Mouse (Mus musculus) bone marrow macrophage, adult 2 months (primary cell): ENCODE data around the gene Cradd. TPM values are rescaled to one million over a fixed set of nuclear protein-coding genes. Genes with fewer than 3 reads are reported as not detected.

ENCODE experiments used
- H3K27ac ChIP-seq: 2 replicates; pipeline ENCODE4 v1.5.1; 2012; ENCODE audit warnings: low read depth, low read length; ENCODE audit not compliant: insufficient read depth
- H3K4me1 ChIP-seq: 2 replicates; pipeline ENCODE4 v1.6.1; 2012; ENCODE audit warnings: low read length; ENCODE audit not compliant: control insufficient read depth, insufficient read depth
- H3K4me3 ChIP-seq: 2 replicates; pipeline ENCODE4 v1.5.1; 2012; ENCODE audit warnings: mild to moderate bottlenecking, low read length, moderate library complexity; ENCODE audit not compliant: insufficient read depth
- CTCF ChIP-seq: IDR thresholded peaks from 2 replicates; pipeline ENCODE4 v1.5.1; 2012; ENCODE audit warnings: low read depth, mild to moderate bottlenecking, low read length, moderate library complexity
- POLR2A ChIP-seq: IDR thresholded peaks from 2 replicates; pipeline ENCODE4 v1.6.1; 2012; ENCODE audit warnings: mild to moderate bottlenecking, low read depth, low read length, borderline replicate concordance
- polyA plus RNA-seq: library from polyadenylated mRNA; stranded (reverse); fragments of >200 nt; gene quantifications from 2 replicates; pipeline ENCODE4 v1.2.4, GENCODE M21; 2012; ENCODE audit not compliant: missing spikeins, insufficient read depth, insufficient read length

The Cradd gene
- polyA plus RNA-seq, 1 experiment, result 12.2 TPM

DNA sequence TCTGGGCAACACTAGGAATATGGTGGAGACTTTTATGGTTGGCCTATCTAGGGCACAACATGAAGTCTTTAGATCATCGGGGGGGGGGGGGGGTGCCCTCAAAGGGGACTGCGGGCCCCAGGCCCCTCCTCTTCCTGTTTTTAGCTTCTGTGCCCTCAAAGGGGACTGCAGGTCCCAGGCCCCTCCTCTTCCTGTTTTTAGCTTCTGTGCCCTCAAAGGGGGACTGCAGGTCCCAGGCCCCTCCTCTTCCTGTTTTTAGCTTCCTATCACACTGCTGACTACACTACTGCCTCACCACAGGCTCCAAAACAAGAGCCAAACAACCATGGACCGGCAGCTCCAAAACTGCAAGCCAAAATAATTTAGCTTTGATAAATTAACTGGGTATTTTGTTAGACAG is 33.8 kb upstream of the Cradd start:
- TF ChIP-seq CTCF (no peak), POLR2A (no peak)

DNA sequence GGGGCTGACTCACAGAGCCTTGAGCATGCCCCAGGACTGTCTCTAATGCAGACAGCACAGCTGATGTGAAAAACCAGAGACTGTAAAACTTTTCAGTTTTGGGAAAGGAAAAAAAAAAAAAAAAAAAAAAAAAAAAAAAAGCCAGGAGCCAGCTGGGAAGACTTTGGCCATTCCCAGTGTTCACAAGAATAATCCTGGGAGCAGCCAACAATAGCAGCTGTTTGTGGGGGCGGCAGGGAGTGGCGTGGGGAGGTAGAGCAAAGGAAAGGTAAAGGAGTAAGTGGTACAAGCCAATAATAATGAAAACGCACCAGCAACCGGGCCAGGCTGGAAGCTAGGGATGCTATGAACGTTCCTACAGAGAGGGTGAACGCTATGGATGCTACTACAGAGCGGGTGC is 32.8 kb upstream of the Cradd start:
- TF ChIP-seq CTCF, result no peak
- TF ChIP-seq POLR2A, result no peak
- no peak overlapping the region for H3K27ac ChIP-seq
- H3K4me1 ChIP-seq, result peaks cover 8% of the 10 kb centered on the region
- no peak overlapping the region for H3K4me3 ChIP-seq

More for the DNA sequence above, 33.8 kb upstream of the Cradd start:
- peaks cover 8% of the 10 kb centered on the region for H3K4me1 ChIP-seq
- H3K27ac ChIP-seq, result peak overlapping the region; percentile 28
- no peak overlapping the region for H3K4me3 ChIP-seq

DNA sequence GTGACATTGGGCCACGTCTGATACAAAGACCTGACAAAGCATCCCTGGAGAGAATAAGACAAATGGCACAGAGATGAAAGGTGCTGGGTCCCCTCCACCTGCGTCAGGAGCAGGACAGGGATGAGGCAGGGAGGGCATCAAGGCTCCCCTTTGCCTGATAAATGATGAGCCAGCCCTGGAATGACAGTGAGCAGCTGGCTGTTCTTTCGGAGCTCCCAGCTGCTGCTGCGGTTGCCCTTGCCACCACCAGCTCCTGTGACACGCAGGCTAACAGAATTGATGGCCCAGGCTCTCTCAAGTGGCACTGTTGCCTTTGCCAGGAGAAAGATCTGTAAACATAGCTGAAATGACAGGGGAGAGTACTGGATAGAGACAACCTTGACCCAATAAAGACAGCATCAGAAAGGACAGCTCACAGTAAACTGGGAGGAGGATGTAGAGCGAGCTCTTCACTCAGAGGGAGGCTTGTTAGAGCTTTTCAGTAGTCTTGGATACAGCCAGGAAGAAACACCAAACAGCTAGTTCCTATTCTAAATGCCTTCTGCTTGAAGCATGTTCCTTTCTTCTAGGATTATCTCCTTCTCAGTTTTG is 31.8 kb upstream of the Cradd start:
- TF ChIP-seq POLR2A (no peak), CTCF (no peak)
- Histone ChIP-seq H3K4me3 (no peak overlapping the region), H3K4me1 (peaks cover 2% of the 10 kb centered on the region; the same call in 1 of the 2 replicates), H3K27ac (no peak overlapping the region)

DNA sequence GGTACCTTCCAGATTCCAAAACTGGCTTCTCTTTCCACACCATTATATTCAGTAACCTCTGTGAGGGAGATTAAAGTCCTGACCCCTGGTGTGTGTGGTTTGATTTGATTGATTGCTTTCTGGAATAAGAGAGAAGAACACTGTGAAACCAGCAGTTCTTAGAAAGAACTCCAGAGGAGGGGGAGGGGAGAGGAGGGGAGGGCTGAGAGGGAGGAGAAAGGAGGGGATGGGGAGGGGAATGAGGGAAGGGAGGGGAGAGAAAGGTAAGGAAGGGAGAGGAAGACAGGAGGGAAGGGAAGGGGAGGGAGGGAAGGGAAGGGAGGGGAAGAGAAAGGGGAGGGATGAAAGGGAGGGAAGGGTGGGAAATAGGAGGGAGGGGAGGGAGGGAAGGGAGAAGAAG is 30.7 kb upstream of the Cradd start:
- Histone ChIP-seq H3K27ac (no peak overlapping the region), H3K4me3 (no peak overlapping the region), H3K4me1 (peaks cover 2% of the 10 kb centered on the region; the same call in 1 of the 2 replicates)
- TF ChIP-seq POLR2A (no peak), CTCF (no peak)

DNA sequence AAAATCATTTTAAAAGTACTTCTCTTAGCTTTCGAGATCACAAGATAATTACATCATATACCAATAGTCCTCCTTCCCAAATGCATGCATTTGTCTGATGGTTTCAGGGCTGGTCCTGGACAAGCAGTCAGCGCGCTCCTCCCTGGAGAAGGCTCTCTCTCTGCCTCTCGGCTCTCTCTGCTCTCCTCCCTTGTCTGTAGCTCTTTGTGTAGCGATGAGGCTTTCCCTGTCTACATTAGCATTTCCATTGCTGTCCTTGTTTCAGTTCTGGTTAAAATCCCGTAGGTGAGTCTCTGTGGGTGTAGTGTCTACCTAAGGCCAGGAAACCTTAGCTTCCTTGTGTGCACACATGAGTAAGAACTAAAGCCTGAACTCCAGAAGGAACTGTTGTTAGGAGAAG is 30.1 kb upstream of the Cradd start:
- Histone ChIP-seq H3K27ac (no peak overlapping the region), H3K4me1 (peaks cover 2% of the 10 kb centered on the region; the same call in 1 of the 2 replicates), H3K4me3 (no peak overlapping the region)
- TF ChIP-seq CTCF (no peak), POLR2A (no peak)

DNA sequence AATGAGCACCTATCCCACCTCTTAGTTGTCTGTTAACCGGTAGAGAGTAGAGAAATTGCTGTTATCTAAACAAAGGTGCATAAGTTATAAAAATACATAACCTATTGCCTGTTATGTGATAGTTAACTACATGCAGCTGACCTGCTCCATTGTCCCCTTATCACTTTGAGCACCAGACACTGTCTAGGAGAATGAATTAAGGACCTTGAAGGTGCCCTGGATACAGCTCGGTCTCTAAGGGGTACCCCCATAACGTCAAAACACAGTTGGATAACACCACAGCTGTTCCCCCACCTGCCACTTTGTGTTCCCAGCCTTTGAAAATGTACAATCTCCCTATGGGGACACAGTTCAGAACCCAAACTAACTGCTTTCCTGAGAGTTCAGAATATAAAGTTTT is 24.5 kb upstream of the Cradd start:
- H3K4me1 ChIP-seq, result no peaks in the 10 kb centered on the region
- TF ChIP-seq CTCF (no peak), POLR2A (no peak)

DNA sequence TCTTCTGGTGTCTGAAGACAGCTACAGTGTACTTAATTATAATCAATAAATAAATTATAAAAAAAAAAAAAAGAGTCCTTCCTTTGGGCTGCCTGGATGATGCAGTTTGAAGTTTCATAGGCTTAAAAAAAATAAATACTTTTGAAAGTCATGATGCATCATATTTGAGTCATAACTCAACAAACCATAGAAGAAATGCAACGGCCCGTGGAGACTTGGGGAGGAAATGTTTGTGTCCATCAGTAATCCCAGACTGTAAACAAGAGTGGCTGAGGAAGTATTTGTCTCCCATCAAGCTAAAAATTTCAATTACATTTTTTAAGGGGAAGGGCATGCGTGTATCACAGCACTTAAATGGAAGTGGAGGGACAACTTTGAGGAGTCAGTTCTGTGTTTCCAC is 23.8 kb upstream of the Cradd start:
- Histone ChIP-seq H3K27ac (no peak overlapping the region), H3K4me1 (no peaks in the 10 kb centered on the region), H3K4me3 (no peak overlapping the region)
- no peak for TF ChIP-seq CTCF
- no peak for TF ChIP-seq POLR2A

More for the DNA sequence above, 24.5 kb upstream of the Cradd start:
- Histone ChIP-seq H3K27ac (no peak overlapping the region), H3K4me3 (no peak overlapping the region)

DNA sequence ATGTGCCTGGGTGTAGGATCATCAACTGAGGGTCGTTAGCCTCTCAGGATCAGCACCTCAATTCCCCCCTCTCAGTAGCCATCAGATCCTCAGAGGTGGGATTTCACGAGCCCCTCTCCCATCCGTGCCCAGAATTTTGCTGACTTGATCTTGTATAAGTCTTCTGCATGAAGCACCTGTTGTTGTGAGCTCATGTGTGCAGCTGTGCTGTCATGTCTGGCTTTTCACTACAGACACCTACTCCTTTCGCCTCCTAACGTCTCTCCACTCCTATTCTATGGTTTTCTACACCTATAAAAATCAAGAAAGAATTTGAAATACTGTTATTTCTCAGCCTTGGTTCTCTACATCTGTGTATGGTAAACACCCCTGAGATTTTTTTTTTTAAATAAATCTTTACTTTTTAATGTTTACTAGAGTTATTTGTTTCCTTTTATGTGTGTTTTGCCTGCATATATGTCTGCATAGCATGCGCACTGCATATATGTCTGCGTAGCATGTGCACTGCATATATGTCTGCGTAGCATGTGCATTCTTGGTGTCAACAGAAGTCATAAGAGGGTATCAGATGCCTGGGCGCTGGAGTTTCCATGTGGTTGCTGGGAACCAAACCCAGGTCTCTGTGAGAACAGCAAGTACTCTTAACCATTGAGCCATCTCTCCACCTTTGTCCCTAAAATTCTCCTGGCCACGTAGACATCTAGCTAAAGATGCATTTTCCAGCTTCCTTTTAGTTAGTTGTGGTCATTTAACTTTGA is 19.1 kb upstream of the Cradd start:
- H3K27ac ChIP-seq, result no peak overlapping the region
- TF ChIP-seq CTCF, result no peak
- TF ChIP-seq POLR2A, result no peak
- no peaks in the 10 kb centered on the region for H3K4me1 ChIP-seq
- H3K4me3 ChIP-seq, result no peak overlapping the region

DNA sequence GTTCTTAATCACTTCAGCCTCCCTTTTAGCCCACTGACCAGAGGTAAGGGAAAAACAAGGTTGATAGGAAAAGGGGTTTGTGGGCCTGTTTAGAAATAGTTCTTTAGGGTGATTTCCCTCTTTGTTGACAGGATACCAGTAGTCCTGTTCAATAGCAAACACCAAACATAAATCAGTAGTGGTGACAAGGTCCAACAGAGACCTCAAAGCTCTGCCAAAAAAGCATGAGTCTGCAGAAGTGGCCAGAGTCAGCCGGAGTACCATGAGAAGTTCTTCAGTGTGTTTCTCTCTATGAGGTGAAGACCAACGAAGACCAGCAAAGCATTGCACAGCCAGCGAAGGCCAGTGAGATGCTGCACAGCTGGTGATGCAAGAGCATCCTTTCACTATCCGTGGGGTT is 16.7 kb upstream of the Cradd start:
- H3K4me3 ChIP-seq, result no peak overlapping the region
- TF ChIP-seq CTCF (no peak), POLR2A (no peak)
- no peaks in the 10 kb centered on the region for H3K4me1 ChIP-seq
- H3K27ac ChIP-seq, result no peak overlapping the region

DNA sequence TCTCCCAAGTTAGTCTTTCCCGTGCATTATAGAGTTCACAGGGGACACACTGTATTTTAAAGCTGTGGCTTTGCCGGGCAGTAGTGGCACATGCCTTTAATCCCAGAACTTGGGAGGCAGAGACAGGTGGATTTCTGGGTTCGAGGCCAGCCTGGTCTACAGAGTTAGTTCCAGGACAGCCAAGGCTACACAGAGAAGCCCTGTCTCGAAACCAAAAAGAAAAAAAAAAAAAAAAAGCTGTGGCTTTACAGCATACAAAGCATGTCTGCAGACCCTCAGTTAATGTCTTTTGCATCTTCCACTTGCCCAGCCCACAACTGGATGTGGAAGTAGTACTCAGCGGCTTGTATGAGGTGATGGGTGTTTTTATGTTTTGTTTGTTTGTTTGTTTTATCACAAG is 13.7 kb upstream of the Cradd start:
- no peaks in the 10 kb centered on the region; the same call in 1 of the 2 replicates for H3K4me1 ChIP-seq
- no peak overlapping the region for H3K27ac ChIP-seq
- TF ChIP-seq POLR2A (no peak), CTCF (no peak)
- no peak overlapping the region for H3K4me3 ChIP-seq
